Mouse (Mus musculus): ENCODE results near the gene Klhl36. TPM values are rescaled to one million over a fixed set of nuclear protein-coding genes. Genes with fewer than 3 reads are reported as not detected.

Klhl36 gene
- 4.5 and 5.0 TPM in 2 replicates for polyA plus RNA-seq (2012)

- TF ChIP-seq GATA1 (IDR thresholded peaks at IDR 0.05; ENCODE audit: low read length) = no peak
Measured at GRCm38 (mm10) chr8:119861706-119862389, at the start of gene Klhl36. Gene Klhl36, plus strand, starts transcription at chr8:119862266.

GRCm38 (mm10) chr8:119812650-119813431 is 49.2 kb upstream of the Klhl36 start:
- TF ChIP-seq GATA1 (IDR thresholded peaks at IDR 0.05; ENCODE audit: low read length) = no peak

- no peak for TF ChIP-seq GATA1 (IDR thresholded peaks at IDR 0.05; ENCODE audit: low read length)
Measured at GRCm38 (mm10) chr8:119816219-119816618, 45.8 kb upstream of the Klhl36 start.

- TF ChIP-seq GATA1 (IDR thresholded peaks at IDR 0.05; ENCODE audit: low read length) = no peak
Measured at GRCm38 (mm10) chr8:119817446-119817845, 44.6 kb upstream of the Klhl36 start.

GRCm38 (mm10) chr8:119819316-119819715 is 42.8 kb upstream of the Klhl36 start:
- TF ChIP-seq GATA1 (IDR thresholded peaks at IDR 0.05; ENCODE audit: low read length) = no peak

- TF ChIP-seq GATA1 (IDR thresholded peaks at IDR 0.05; ENCODE audit: low read length) = no peak
Measured at GRCm38 (mm10) chr8:119819976-119820375, 42.1 kb upstream of the Klhl36 start.

GRCm38 (mm10) chr8:119821691-119822090 is 40.4 kb upstream of the Klhl36 start:
- TF ChIP-seq GATA1 (IDR thresholded peaks at IDR 0.05; ENCODE audit: low read length) = no peak

GRCm38 (mm10) chr8:119823278-119823677 is 38.8 kb upstream of the Klhl36 start:
- no peak for TF ChIP-seq GATA1 (IDR thresholded peaks at IDR 0.05; ENCODE audit: low read length)

- no peak for TF ChIP-seq GATA1 (IDR thresholded peaks at IDR 0.05; ENCODE audit: low read length)
Measured at GRCm38 (mm10) chr8:119824100-119824499, 38.0 kb upstream of the Klhl36 start.

GRCm38 (mm10) chr8:119824809-119825273 is 37.2 kb upstream of the Klhl36 start:
- TF ChIP-seq GATA1 (IDR thresholded peaks at IDR 0.05; ENCODE audit: low read length) = no peak

GRCm38 (mm10) chr8:119825950-119826730 is 35.9 kb upstream of the Klhl36 start:
- TF ChIP-seq GATA1 (IDR thresholded peaks at IDR 0.05; ENCODE audit: low read length) = no peak

- TF ChIP-seq GATA1 (IDR thresholded peaks at IDR 0.05; ENCODE audit: low read length) = no peak
Measured at GRCm38 (mm10) chr8:119826982-119827381, 35.1 kb upstream of the Klhl36 start.

GRCm38 (mm10) chr8:119827721-119828153 is 34.3 kb upstream of the Klhl36 start:
- TF ChIP-seq GATA1 (IDR thresholded peaks at IDR 0.05; ENCODE audit: low read length) = no peak

- no peak for TF ChIP-seq GATA1 (IDR thresholded peaks at IDR 0.05; ENCODE audit: low read length)
Measured at GRCm38 (mm10) chr8:119829015-119829414, 33.1 kb upstream of the Klhl36 start.

GRCm38 (mm10) chr8:119829420-119829819 is 32.6 kb upstream of the Klhl36 start:
- TF ChIP-seq GATA1 (IDR thresholded peaks at IDR 0.05; ENCODE audit: low read length) = no peak

All from G1E-ER4 (cell line).